Mouse (Mus musculus): ENCODE measurements around the gene Nme3. TPM values are rescaled to one million over a fixed set of nuclear protein-coding genes. Genes with fewer than 3 reads are reported as not detected.
"Not testable (repeated sequence)": the region's sequence is repeated elsewhere in the genome, so short reads cannot be mapped to it uniquely, and the experiment has no call there.

Gene Nme3
- total RNA-seq, 2 experiments from 2014 or later, result 60.0 to 67.5 TPM

GRCm38 (mm10) chr17:24900014-24900413, 3.7 kb downstream of the Nme3 start:
- no peak for DNase-seq

GRCm38 (mm10) chr17:24902124-24902523, 5.8 kb downstream of the Nme3 start:
- DNase-seq, result no peak

GRCm38 (mm10) chr17:24902671-24903474, 6.6 kb downstream of the Nme3 start:
- DNase-seq, result no peak

- DNase-seq, result no peak
Observed at GRCm38 (mm10) chr17:24903767-24904166, 7.5 kb downstream of the Nme3 start.

GRCm38 (mm10) chr17:24907591-24907990, 11.3 kb downstream of the Nme3 start:
- no peak for DNase-seq

GRCm38 (mm10) chr17:24913984-24914383, 17.7 kb downstream of the Nme3 start:
- DNase-seq, result no peak

GRCm38 (mm10) chr17:24923246-24923645, 26.9 kb downstream of the Nme3 start:
- DNase-seq, result no peak

GRCm38 (mm10) chr17:24929506-24929905, 33.2 kb downstream of the Nme3 start:
- no peak for DNase-seq

- no peak for DNase-seq
Observed at GRCm38 (mm10) chr17:24932431-24932830, 36.1 kb downstream of the Nme3 start.

GRCm38 (mm10) chr17:24933163-24933562, 36.9 kb downstream of the Nme3 start:
- no peak for DNase-seq

GRCm38 (mm10) chr17:24934926-24935325, 38.6 kb downstream of the Nme3 start:
- no peak for DNase-seq

- no peak for DNase-seq
Observed at GRCm38 (mm10) chr17:24935666-24936065, 39.4 kb downstream of the Nme3 start.

- peak; percentile 94 to 96 for DNase-seq
Observed at GRCm38 (mm10) chr17:24936259-24937237, 40.2 kb downstream of the Nme3 start, which contains the start of gene Mapk8ip3. Mapk8ip3 (minus strand) TSS chr17:24936977.

GRCm38 (mm10) chr17:24937266-24937665, 41.0 kb downstream of the Nme3 start:
- no peak for DNase-seq

- DNase-seq, result peak; percentile 22 to 26
Observed at GRCm38 (mm10) chr17:24942453-24942852, 46.2 kb downstream of the Nme3 start.

- DNase-seq, result peak in 1 of 2 experiments; percentile 21
Observed at GRCm38 (mm10) chr17:24943036-24943435, 46.7 kb downstream of the Nme3 start.

GRCm38 (mm10) chr17:24943589-24943988, 47.3 kb downstream of the Nme3 start:
- DNase-seq, result not testable (repeated sequence)

Other genes with a start within 250 kb of the Nme3 start
- 10 to 100 TPM; 41.1 to 43.3 TPM for gene Slc9a3r2, start 246.2 kb upstream of the Nme3 start, total RNA-seq (2021)
- gene Npw, start 238.0 kb upstream of the Nme3 start, total RNA-seq (2021), result 1 to 10 TPM; 1.7 to 2.9 TPM
- gene Zfp598, start 226.8 kb upstream of the Nme3 start, total RNA-seq (2021), result 10 to 100 TPM; 38.2 to 43.5 TPM
- gene Syngr3, start 206.5 kb upstream of the Nme3 start, total RNA-seq (2021), result 100 to 1,000 TPM; 152 to 165 TPM
- 10 to 100 TPM; 17.0 to 22.7 TPM for gene Gfer, start 200.3 kb upstream of the Nme3 start, total RNA-seq (2021)
- gene Noxo1, start 200.3 kb upstream of the Nme3 start, total RNA-seq (2021), result 1 to 10 TPM; 2.5 to 3.0 TPM
- gene Tbl3, start 188.8 kb upstream of the Nme3 start, total RNA-seq (2021), result 10 to 100 TPM; 26.1 to 29.4 TPM
- gene Rnf151, start 178.4 kb upstream of the Nme3 start, total RNA-seq (2021), result not detected
- gene Rps2, start 178.4 kb upstream of the Nme3 start, total RNA-seq (2021), result 100 to 1,000 TPM; 326 to 349 TPM
- gene Ndufb10, start 172.0 kb upstream of the Nme3 start, total RNA-seq (2021), result 100 to 1,000 TPM; 199 to 228 TPM
- under 1 TPM in 1 of 2 experiments, not detected in 1; 0.56 TPM for gene Rpl3l, start 168.7 kb upstream of the Nme3 start, total RNA-seq (2021)
- 10 to 100 TPM; 42.1 to 45.6 TPM for gene Msrb1, start 159.9 kb upstream of the Nme3 start, total RNA-seq (2021)
- not detected for gene Hs3st6, start 143.5 kb upstream of the Nme3 start, total RNA-seq (2021)
- gene Meiob, start 92.2 kb upstream of the Nme3 start, total RNA-seq (2021), result not detected
- 100 to 1,000 TPM; 131 to 134 TPM for gene Hagh, start 56.4 kb upstream of the Nme3 start, total RNA-seq (2021)
- gene Fahd1, start 46.1 kb upstream of the Nme3 start, total RNA-seq (2021), result 10 to 100 TPM; 18.3 to 23.0 TPM
- gene Igfals, start 30.5 kb upstream of the Nme3 start, total RNA-seq (2021), result under 1 TPM in 1 of 2 experiments, not detected in 1; 0.33 TPM
- 10 to 100 TPM; 33.2 to 37.1 TPM for gene Nubp2, start 10.2 kb upstream of the Nme3 start, total RNA-seq (2021)
- 10 to 100 TPM; 39.2 to 42.8 TPM for gene Spsb3, start 9.9 kb upstream of the Nme3 start, total RNA-seq (2021)
- 10 to 100 TPM; 57.5 to 70.4 TPM for gene Eme2, start 1.4 kb upstream of the Nme3 start, total RNA-seq (2021)
- gene Mrps34, start 1.4 kb upstream of the Nme3 start, total RNA-seq (2021), result 10 to 100 TPM; 75.3 to 75.9 TPM
- 100 to 1,000 TPM; 384 to 406 TPM for gene Mapk8ip3, start 40.5 kb downstream of the Nme3 start, total RNA-seq (2021)
- gene Jpt2, start 64.2 kb downstream of the Nme3 start, total RNA-seq (2021), result 1 to 10 TPM; 5.5 to 6.3 TPM
- gene Cramp1l, start 119.3 kb downstream of the Nme3 start, total RNA-seq (2021), result 10 to 100 TPM; 27.2 to 28.3 TPM
- gene Ift140, start 119.6 kb downstream of the Nme3 start, total RNA-seq (2021), result 10 to 100 TPM; 23.8 to 24.0 TPM
- gene Tmem204, start 187.1 kb downstream of the Nme3 start, total RNA-seq (2021), result 1 to 10 TPM; 7.7 to 8.2 TPM
- 10 to 100 TPM; 36.6 to 37.8 TPM for gene Telo2, start 219.5 kb downstream of the Nme3 start, total RNA-seq (2021)
- gene Ptx4, start 224.3 kb downstream of the Nme3 start, total RNA-seq (2021), result 1 to 10 TPM; 2.3 to 2.5 TPM
- gene Clcn7, start 236.9 kb downstream of the Nme3 start, total RNA-seq (2021), result 10 to 100 TPM; 52.3 to 53.0 TPM